Mouse (Mus musculus) urinary bladder, postnatal 10 days (tissue): ENCODE measurements around the gene Rmi2.

ENCODE experiments used
- DNase-seq: peaks from one replicate; pipeline ENCODE4 v3.0.0; 2022; ENCODE audit warnings: low spot score

Gene Rmi2

DNA sequence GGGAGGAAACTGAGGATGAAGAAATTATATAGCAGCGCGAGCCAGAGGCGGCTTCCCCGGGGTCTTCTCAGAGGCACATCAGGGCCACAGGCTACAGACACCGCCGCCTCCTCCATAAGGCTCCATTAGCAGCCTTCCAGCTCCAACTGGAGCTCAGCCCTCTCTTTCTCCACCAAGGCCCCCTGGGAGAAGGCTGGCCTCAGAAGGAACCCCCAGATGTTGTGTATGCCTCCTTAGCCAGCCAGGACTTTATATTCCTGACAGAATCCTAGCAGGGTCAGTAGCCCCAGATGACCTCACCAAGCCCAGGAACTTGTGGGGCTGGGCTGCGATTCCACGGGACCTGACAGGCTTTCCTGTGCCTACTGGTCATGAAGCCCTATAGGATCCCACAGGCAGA, 32.0 kb downstream of the Rmi2 start:
- no peak for DNase-seq

DNA sequence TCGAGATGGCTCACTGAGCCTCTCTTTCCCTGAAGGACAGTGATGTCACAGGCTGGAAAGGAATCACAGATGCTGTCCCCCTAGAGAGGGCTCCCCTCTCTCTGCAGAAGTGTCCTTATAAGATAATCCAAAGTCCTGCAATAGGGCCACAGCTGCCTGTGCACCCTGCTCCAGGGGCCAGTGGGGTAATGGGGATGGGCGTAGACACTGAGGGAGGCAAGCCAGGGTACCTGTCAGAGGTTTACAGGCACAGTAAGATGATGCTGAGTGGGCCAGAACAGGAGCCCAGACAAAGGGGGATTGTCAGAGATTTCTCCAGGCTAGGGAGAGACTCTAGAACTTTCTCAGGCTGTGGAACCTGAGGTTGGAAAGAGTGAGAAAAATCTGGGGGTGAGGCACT, 32.6 kb downstream of the Rmi2 start:
- no peak for DNase-seq

DNA sequence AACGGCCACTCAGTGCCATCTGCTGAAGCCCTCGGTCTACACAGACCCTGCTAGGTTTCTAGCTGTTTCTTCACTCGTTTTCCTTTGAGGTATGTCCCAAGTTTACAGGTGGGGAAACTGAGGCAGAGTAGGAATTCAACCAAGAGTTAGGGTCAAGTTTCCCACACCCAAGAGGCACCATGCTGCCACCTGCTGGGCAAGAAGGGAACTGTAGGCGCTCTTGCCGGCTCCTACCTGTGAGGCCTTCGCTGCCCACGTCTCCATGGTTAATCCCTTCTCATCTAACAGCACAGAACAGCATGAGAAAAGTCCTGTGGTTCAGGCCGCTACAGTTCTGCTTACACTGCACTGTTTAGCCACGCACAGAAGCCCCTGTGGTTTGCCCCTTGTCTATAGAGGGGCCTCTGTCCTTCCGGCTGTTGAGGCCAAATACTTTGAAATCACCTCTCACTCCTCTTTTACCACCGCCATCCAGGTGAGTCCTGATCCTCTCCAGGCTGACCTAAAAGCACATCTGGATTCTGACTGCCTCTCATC, 33.1 kb downstream of the Rmi2 start:
- no peak for DNase-seq

DNA sequence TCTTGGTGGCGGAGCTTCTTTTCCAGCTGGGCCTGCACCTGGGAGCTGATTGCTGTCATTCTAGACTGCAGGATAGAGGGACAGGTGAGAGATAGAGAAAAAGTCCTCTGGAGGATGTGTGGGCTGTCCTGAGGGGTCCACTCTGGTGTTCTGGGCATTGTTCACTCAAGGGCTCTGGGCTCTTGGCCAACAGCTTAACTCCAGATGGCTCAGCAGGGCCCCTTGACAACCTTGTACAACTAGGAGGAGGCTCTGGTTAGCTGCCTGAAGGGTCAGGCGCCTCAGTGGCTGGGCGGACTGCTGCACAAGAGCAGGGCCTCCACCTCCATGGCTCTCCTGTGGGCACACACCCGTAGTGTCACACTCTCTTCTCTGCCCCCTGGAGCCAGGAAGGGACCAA, 36.1 kb downstream of the Rmi2 start:
- no peak for DNase-seq

DNA sequence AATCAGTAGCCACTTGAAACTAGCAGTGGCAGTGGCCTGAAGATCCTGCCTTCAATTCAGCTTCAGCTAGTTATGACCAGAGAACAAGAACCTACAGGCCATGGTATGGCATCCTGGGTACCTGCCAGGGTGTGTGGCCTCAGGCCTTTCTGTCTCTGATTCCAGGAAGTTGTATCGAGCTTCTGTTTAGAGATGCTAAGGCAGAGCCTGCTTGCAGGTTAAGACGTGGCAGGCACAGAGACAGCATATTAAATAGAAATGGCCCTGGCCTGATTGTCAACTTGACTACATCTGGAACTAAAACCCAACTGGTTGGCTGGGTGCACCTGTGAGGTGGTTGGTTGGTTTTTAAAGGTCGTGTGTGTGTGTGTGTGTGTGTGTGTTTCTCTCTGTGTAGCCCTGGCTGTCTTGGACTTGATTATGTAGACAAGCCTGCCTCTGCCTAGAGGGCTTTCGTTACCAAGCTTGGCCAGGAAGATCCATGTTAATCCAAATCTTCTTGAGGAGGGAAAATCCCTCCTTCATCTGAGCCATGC, 38.0 kb downstream of the Rmi2 start:
- DNase-seq = no peak

DNA sequence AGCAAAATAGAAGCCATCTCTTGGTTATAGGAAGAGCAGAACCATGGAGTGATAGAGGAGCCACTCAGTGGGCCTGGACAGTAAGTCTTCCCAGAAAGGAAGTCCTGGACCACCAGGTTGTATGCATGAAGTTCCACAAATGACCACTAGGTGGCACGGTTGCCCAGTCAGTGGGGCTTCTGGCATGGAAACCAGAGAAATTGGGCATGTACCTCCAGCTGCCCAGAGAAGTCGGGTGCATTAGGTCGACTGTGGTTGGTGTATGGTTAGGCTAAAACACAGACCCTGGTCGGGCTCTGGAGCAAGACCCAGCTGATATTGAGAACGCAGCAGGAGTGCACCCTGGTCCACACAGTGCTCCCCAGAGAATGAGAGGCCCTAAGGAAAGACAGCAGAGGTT, 38.8 kb downstream of the Rmi2 start:
- DNase-seq = peak; percentile 53

DNA sequence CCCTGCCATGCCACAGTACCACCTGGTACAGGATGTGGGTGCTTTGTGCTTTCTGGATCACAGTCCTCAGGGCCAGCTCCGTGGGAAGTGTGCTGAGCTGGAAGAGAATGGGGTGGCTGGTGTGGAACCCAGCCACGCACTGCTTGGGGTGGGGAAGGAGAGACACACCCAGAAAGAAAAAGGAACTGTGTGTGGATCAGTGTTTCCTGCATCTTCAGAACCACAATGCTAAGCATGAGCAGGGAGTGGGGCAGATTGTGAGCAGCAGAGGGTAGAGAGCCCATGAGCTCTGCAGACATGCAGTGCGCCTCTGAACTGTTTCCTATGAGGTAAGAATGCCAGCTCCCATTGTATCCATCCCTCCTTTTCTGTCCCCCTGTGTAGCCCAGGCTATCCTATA, 43.4 kb downstream of the Rmi2 start:
- DNase-seq = no peak

DNA sequence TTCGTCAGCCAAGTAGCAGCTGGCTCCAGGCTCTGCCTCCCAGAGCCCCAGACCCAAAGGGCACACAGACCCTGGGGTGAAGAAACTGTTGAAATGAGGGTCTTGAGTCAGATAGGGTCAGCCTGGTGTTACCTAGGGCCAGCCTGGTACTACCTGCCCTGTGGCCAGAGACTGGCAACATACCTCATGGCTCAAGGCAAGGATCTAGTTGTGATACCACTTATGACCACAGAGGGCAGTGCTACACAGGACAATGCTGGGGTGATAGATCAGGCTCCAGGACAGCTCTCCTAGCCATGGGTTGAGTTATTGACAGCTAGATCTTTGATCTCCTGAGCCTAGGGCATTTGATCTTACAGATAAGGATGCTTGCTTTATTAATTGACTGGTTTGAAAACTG, 44.6 kb downstream of the Rmi2 start:
- no peak for DNase-seq

DNA sequence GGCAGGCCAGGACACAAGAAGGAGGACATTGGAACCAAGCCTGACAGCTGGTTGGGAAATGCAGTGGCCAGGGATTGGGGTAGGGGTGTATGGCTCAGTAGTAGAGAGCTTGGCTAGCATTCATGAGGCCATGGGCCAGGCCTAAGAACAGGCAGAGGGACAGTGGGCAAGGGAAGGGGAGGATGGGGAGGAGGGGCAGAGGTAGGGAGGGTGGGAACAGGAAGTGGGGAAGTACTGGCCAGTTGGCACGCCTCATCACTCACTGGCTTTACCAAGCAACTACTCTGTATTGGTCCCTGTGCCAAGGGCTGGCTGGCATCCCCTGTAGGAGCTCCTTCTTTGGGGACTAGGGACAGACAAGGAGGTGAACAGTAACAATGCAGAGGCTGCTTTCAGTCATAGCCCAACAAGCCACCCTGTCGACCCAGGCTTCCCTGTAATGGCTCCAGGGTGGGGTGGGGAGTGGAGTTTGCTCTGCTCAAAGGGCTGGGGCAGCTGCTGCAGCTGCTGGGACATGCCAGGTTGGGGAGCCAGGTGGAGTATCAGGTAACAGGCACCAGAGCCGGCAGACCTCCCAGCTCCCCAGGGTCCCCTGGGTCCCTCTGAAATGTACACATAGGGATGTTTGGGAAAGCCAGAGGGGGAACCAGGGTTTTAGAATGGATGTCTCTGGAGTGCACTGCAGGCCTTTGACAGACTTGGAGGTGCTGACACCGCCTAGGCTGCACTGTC, 46.5 kb downstream of the Rmi2 start:
- no peak for DNase-seq

DNA sequence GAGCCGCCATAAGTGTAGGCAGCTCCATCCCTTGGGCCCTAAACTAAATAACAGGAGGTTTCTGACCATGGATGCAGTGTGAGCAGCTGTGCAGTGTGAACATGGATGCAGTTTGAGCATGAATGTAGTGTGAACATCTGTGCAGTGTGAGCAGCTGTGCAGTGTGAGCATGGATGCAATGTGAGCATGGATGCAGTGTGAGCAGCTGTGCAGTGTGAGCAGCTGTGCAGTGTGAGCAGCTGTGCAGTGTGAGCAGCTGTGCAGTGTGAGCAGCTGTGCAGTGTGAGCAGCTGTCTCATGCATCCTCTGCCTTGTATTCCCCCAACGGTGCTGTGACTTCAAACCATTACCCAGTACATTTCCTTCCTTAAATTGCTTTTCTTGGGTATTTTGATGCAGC, 52.6 kb downstream of the Rmi2 start:
- DNase-seq = no peak

DNA sequence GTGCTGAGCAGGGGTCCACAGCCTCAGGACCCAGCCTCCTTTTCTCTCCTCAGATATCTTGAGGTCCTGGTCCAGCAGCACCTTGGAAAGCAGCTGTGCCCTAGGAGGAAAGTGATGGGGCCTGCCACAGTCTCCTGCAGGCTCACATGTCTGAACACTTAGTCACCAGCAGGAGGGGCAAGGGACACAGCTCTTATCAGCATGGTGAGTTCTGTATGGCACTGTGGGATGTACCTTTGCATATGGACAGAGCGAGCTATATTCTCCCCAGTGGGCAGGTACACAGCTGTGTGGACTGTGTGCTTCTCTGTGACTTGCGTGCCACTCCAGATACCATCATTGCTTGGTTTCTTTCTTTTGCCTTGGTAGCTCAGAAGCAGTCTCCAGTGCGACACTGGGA, 55.5 kb downstream of the Rmi2 start:
- no peak for DNase-seq

DNA sequence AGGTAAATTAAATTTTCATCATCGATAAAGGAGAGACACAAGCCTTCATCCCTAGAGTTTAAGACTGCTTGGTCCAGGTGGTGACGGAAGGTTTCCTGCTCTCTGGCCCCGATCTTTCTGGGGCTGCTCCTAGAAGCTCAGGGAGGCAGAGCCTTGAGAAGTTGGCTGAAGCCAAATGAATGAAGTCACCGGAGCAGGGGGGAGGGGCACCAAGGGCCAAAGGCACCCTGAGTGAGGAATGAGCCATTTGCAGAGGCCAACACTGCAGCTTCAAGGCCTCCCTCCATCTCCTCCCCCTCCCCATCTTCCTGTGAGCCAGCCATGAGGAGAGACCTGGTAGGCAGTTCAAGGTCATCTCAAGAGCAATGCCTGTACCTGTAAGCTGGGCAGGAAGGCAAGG, 58.3 kb downstream of the Rmi2 start:
- DNase-seq = no peak

DNA sequence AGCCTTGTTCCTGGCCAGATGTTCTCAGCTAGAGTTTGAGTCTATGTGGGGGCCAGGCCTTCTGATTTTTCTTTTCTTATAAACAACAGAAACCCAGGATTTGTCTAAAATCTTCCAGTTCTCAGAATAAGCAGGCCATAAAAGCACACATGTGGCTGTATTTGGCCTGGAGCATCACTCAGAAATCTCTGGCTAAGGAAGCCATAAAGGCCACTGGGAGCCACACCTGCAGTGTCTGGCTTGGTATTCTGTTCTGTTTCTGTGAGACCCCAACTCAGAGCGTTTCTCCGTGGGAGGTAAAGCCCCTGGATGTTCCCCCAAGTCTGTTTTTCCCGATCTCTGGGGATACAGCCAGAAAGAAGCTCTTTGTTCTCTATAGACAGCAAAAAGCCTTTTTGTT, 61.0 kb downstream of the Rmi2 start:
- DNase-seq = no peak

DNA sequence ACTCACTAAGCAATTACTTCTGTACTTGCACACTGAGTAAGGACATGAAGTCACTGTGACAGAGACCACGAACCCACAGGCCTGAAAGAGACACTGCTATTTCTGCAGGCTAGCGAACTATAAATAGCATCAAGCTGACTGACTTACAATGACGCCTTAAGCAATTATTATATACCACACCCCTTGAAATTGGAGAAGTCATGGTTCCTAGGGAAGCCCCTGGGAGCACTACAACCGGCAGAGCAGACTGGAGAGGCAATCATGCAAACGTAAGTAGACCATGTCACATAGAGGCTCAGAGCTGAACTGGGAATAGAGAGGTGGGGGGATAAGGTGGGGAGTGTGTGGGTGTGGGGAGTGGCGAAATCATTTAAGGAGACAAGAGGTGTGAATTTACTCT, 62.5 kb downstream of the Rmi2 start:
- DNase-seq = no peak

DNA sequence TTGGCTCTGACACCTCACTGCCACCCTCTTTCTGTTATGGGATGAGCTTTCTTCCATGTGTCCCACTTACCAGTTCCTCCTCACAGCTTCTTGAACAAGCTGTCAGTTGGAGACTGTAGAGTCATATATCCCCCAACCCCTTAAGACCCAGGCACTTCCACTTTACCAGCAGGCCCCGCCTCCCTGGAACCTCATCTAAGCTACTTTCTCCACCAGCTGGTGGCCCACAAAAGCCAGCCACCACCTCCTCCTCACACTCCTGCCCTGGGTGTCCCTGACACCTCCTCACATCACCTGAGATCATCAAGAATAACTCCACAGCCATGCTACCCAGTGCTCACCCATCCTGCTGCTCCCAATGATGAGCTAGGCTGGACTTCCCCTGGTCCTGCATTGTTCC, 65.9 kb downstream of the Rmi2 start:
- no peak for DNase-seq

DNA sequence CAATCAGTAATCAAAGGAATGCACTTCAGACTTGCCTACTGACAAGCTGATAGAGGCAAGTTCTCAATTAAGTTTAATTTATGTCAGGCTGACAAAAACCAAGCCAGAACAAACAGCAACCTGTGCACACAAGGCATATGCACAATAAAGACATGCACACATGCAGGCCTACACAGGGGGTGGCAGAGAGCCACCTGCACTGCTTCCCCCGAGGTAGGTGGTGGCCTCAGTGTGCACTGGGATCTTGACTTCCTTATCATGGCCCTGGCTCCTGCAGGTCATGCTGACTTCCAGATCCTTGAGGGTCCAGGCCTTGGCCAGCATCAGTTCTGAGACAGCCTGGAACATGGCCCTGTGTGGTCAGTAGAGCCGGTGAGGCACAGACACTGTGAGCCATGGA, 67.1 kb downstream of the Rmi2 start:
- DNase-seq = no peak

DNA sequence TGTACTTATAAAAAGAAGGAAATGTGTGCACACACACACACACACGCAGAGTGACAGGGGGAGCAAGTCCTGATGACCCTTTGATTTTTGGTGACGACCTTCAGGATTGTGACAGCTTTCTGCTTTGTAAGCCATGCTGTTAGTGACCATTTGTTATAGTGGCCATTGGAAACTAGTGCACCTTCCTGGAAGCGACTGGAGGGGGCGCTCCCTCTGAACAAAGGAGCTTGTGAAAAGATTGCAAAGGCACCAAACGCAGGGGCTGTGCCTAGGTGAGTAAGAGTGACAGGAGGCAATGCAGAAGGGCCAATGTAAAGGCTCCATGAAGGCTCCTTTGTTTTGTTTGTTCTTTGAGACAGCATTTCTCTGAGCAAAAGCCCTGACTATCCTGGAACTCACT, 68.0 kb downstream of the Rmi2 start:
- DNase-seq = no peak

DNA sequence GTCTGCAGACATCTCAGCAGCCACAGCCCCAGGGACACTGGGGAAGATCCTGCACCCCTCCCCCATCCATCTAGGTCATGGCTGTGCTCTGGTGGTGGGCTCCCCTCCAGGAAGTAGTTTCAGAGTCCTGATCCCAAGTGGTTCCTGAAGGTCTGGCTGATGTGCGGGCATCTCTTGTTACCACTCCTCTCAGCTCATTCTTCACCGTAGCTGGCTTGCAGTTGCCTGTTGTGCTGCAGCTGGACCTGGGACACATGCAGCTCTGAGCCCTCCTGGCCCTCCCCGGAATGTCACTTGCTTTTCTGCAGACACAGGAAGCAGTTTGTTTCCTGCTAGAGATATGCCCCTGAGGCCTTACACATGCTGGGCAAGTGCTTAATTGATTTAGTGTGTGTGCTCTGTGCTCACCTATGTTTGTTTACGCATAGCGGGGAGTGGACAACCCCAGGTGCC, 70.8 kb downstream of the Rmi2 start:
- no peak for DNase-seq

DNA sequence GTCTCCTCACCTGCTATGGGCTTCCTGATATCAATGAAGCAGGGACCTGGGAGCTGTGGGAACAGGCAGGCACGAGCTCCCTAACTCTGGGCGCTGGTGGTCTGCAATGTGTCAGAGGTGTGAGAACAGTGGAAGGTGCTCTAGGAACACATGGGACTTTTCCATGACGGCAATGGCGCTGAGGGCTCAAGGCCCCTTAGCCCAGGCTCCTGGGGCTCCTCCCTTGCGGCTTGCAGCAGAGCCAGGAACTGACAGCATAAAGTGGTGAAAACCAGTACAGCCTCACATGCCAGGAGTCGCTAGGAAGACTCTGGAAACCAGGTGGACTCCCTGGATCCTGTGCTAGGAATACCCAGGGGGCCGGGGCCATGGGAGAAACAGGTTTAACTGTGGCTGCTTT, 75.7 kb downstream of the Rmi2 start:
- no peak for DNase-seq

DNA sequence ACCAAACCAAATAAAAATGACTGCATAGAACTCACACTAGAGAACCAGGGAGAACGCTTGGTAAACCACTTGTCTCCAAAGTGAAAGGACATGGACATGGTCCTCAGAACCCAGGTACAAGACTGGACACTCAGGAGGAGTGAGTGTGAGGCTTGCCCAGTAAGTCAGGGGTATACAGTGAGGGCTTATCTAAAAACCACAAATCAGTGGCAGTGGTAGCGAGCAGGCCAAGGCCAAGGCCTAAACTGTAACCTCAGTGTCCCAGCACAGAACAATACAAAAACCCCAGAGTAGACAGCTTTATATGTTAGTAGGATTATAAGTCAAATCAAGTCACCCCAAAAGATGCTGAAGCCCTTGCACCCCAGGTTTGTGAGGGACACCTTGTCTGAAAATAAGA, 76.2 kb downstream of the Rmi2 start:
- DNase-seq = no peak

DNA sequence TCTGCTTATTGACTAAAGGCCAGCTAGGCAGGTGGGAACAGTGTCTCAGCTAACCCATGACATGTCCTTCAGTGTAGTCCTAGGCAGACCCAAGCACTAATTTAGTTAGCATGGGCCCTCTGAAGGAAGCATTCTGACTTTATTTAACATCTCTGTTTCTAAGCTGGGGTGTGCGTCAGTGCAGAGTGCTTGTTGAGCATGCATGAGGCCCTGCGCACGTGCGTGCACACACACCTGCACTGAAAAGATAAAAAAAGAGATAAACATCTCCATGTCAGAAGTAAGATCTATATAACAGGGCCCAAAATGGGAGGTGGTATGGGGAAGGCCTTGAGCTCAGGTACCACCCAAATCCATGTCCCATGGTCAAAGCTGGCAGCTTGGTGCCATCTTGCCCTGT, 80.2 kb downstream of the Rmi2 start:
- no peak for DNase-seq

DNA sequence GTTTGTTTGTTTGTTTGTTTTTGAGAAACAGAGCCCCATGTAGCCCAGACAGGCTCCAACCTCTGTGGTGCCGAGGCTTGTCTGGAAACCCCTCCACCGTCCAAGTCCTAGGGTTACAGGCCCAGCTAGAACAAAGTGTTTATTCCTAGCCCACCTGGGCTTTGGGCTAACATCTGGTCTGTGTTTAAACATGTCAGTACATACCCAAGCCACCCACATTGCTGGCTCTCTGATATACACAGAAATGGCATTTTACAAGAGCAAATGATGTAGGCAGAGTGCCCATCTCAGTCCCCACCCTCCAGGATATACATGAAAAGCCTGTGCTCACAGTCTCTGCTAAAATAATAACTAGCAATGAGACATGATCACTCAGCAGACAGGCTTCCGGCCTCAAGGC, 81.4 kb downstream of the Rmi2 start:
- DNase-seq = no peak

DNA sequence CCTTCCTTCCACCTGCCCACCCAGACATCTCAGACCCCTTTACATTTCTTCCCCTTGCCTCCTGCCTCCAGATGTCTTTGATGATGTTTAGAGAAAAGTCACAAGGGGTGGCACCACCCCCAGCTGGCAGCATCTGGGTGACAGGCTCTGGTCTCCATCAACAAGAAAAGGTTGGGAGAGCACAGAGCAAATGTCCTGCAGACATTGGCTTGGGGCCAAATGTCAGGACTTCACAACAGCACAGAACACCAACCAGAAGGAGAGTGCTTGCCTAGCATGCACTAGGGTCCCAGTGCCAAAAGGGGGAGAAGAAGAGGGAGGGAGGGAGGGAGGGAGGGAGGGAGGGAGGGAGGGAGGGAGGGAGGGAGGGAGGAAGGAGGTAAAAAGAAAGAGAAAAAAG, 85.0 kb downstream of the Rmi2 start:
- DNase-seq = no peak

DNA sequence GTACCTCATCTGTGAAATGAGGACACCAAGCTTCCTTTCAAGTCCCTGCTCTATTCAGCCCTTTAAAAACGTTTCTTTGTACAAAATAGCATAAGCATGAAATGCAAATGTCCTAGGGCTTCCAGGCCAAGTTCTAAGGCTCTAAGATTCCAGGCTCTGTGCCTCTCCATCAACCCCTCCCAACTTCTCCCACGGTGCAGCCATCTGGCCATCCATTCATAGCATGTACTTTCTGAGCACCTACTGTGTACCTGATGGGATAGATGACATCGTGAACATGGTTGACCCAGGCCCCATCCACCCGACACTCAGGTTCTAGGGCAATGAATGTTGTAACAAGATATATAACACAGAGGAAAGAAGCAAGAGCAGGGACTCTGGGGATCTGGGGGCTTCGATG, 88.7 kb downstream of the Rmi2 start:
- no peak for DNase-seq
